Mouse (Mus musculus): ENCODE measurements around the gene Olfr259.

The Olfr259 gene

GRCm38 (mm10) chr2:87114467-87114866 lies at the start of gene Olfr259:
Olfr259 (minus strand) TSS chr2:87114567.
- DNase-seq (ENCODE audit: low spot score in 2 of 2), result no peak

GRCm38 (mm10) chr2:87152524-87152923 lies 38.2 kb upstream of the Olfr259 start, which contains the start of gene Olfr1111:
Olfr1111 (minus strand) TSS chr2:87152624.
- no peak for DNase-seq (ENCODE audit: low spot score in 2 of 2)

GRCm38 (mm10) chr2:87140200-87140599 lies 25.8 kb upstream of the Olfr259 start, which contains the start of gene Olfr1110:
Olfr1110 (minus strand) TSS chr2:87140300.
- DNase-seq (ENCODE audit: low spot score in 2 of 2), result no peak

GRCm38 (mm10) chr2:87095908-87096307 lies 18.5 kb downstream of the Olfr259 start, which contains the start of gene Olfr1109:
Olfr1109 (minus strand) TSS chr2:87096008.
- DNase-seq (ENCODE audit: low spot score in 2 of 2), result no peak

- DNase-seq (ENCODE audit: low spot score in 2 of 2), result no peak
Observed at GRCm38 (mm10) chr2:87075717-87076116, 38.6 kb downstream of the Olfr259 start, which contains the start of gene Olfr1107. Olfr1107 (minus strand) TSS chr2:87075817.

Data from spleen, postnatal 14 days (tissue).